Mouse (Mus musculus) liver, postnatal 0 days (tissue): ENCODE measurements around the gene Adh6b. TPM values are rescaled to one million over a fixed set of nuclear protein-coding genes. Genes with fewer than 3 reads are reported as not detected.

Experiments used
- ATAC-seq: fragments of 200-750 bp; cut with Nextera tagmentation; 2 replicates; pipeline ENCODE4 v1.8.0; 2017; ENCODE audit warnings: mild to moderate bottlenecking, moderate library complexity
- DNase-seq: peaks from one replicate; pipeline ENCODE4 v3.0.0-alpha.2; 2016
- H3K27ac ChIP-seq: fragments of 300-500 bp; sonication (generic); 2 replicates; pipeline ENCODE4 v1.5.1; 2014; ENCODE audit warnings: antibody characterized with exemption, moderate library complexity, mild to moderate bottlenecking, low read depth
- H3K27me3 ChIP-seq: fragments of 300-500 bp; sonication (generic); 2 replicates; pipeline ENCODE4 v1.6.1; 2014; ENCODE audit warnings: low read length, control low read depth, mixed read lengths; ENCODE audit not compliant: insufficient read depth
- H3K36me3 ChIP-seq: fragments of 300-500 bp; sonication (generic); replicated peaks from 2 replicates; pipeline ENCODE4 v1.6.1; 2014; ENCODE audit warnings: mild to moderate bottlenecking, control low read depth, low read length, moderate library complexity, mixed read lengths; ENCODE audit not compliant: insufficient read depth
- H3K4me1 ChIP-seq: fragments of 300-500 bp; sonication (generic); 2 replicates; pipeline ENCODE4 v1.6.1; 2014; ENCODE audit warnings: antibody characterized with exemption, mild to moderate bottlenecking, control low read depth; ENCODE audit not compliant: insufficient read depth
- H3K4me2 ChIP-seq: fragments of 300-500 bp; sonication (generic); 2 replicates; pipeline ENCODE4 v1.6.1; 2014; ENCODE audit warnings: low read depth, mild to moderate bottlenecking, low read length, moderate library complexity, mixed read lengths
- H3K4me3 ChIP-seq: fragments of 300-500 bp; sonication (generic); 2 replicates; pipeline ENCODE4 v1.5.1; 2014; ENCODE audit warnings: low read depth, low read length
- H3K9ac ChIP-seq: fragments of 300-500 bp; sonication (generic); replicated peaks from 2 replicates; pipeline ENCODE4 v1.6.1; 2014; ENCODE audit warnings: mild to moderate bottlenecking, moderate library complexity
- H3K9me3 ChIP-seq: fragments of 300-500 bp; sonication (generic); 2 replicates; pipeline ENCODE4 v1.6.1; 2016; ENCODE audit warnings: mild to moderate bottlenecking, control low read depth, low read length, mixed read lengths
- CTCF ChIP-seq: sonication (generic); IDR thresholded peaks from 2 replicates; pipeline ENCODE4 v1.5.1; 2016; ENCODE audit warnings: antibody characterized with exemption, low read depth
- EP300 ChIP-seq: IDR thresholded peaks from 2 replicates; pipeline ENCODE4 v1.6.1; 2016; ENCODE audit warnings: antibody characterized with exemption, low read depth, mild to moderate bottlenecking
- WGBS: fragments of 180-500 bp; shearing (Covaris S2); extraction: QIAGEN DNeasy Blood & Tissue Kit; methylation state at CpG from one replicate; pipeline ENCODE4 v1.1.7; 2014; ENCODE audit not compliant: insufficient replicate concordance; 5-methylcytosine and 5-hydroxymethylcytosine counted together
- polyA plus RNA-seq: library from polyadenylated mRNA; unstranded; fragments of >200 nt; fragmentation: Nextera tagmentation; extraction: Ambion mirVana; gene quantifications from 2 replicates; pipeline ENCODE4 v1.2.1, GENCODE M21; 2015

Adh6b gene
- 0.18 and 0.20 TPM in 2 replicates for polyA plus RNA-seq

DNA sequence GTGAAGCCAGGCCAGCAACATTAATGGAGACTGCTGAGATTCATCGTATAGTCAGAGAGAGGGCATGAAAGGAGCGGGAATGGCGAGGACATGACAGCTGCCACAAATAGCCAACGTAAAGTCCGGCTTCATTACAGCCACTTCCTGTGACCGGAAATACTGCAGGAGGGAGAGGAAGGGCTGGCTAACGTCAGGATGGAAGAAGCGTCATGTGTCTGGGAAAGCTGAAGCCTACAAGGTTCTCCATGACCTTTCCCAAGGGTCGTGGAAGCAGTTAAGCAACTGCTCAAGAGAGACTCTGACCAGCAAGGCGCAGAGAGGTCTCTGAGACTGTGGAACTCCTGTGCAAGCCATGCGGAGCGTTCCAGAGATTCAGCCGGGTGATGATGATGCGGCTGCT lies at the start of gene Adh6b:
TSS of gene Adh6b (plus strand) at position 305 of the 400 bp plus-strand sequence.
- H3K27ac ChIP-seq, result no peak within 1 kb of the TSS
- ATAC-seq (no peak), DNase-seq (no peak)
- no peak within 1 kb of the TSS for H3K4me3 ChIP-seq
- no peaks in the 10 kb centered on the region for H3K4me1 ChIP-seq
- H3K9ac ChIP-seq, result no peak within 1 kb of the TSS
- no peaks in the 10 kb centered on the region for H3K36me3 ChIP-seq
- no peaks in the 10 kb centered on the region for H3K27me3 ChIP-seq
- H3K9me3 ChIP-seq, result no peaks in the 10 kb centered on the region
- TF ChIP-seq EP300, result no peak
- no peak for TF ChIP-seq CTCF
- H3K4me2 ChIP-seq, result no peak within 1 kb of the TSS
- 56% methylated on average over 14 of the region's 14 CpGs for WGBS

DNA sequence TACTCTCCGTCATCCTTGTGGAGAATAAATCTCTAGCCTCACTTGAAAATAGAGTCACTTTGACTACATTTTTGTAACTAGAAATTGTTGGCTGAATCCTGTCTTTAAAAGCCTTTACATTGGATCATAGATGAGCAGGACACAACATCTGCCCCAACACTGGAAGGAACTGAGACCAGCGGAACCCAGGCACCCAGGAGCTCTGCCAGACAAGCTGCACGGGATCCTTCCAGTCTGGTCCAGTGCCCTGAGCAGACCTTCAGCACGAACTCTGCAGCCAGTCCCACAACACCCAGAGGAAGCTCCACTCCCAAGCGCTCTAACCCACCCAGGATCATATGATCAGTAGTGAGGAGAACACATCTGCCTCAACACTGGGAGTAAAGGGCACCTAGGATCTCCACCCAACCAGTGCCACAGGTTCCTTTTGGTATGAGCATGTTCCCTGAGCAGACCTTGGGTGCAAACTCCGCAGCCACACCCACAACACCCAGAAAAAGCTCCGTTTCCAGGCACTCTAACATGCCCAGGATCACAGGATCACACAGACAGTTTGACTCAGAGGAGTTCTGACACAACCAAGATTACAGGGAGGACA lies 48.2 kb upstream of the Adh6b start:
- H3K27me3 ChIP-seq, result no peaks in the 10 kb centered on the region
- H3K9ac ChIP-seq, result no peak overlapping the region
- DNase-seq (no peak), ATAC-seq (no peak)
- H3K36me3 ChIP-seq, result peaks cover 12% of the 10 kb centered on the region
- no peak overlapping the region for H3K4me2 ChIP-seq
- H3K4me1 ChIP-seq, result no peaks in the 10 kb centered on the region
- no peak overlapping the region for H3K4me3 ChIP-seq
- 76% methylated on average over 7 of the region's 7 CpGs for WGBS
- TF ChIP-seq CTCF (no peak), EP300 (no peak)
- H3K9me3 ChIP-seq, result peaks cover 11% of the 10 kb centered on the region; the same call in 1 of the 2 replicates
- H3K27ac ChIP-seq, result no peak overlapping the region

DNA sequence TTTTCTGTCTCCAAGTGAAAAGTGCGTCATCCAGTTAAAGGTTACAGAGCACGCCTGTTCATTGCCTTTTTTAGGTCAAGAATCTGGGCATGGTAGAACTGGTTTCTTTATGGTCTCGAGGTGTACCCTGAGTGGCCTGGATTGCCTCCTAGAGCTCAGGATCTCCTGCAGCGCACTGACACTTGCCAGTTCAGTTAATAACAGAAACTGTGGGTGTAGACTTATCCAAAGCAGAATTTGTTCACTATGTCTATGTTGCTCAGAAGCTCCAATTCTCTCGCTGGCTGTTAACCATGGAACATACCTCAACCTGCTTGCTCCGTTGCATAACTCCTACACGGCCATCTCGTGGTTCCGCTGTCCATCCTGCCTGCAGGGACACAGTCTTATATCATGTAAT lies 41.4 kb upstream of the Adh6b start:
- no peak overlapping the region for H3K9ac ChIP-seq
- 80% methylated on average over 9 of the region's 9 CpGs for WGBS
- ATAC-seq (no peak), DNase-seq (no peak)
- no peak overlapping the region for H3K27ac ChIP-seq
- H3K4me3 ChIP-seq, result no peak overlapping the region
- no peaks in the 10 kb centered on the region for H3K36me3 ChIP-seq
- H3K9me3 ChIP-seq, result peaks cover 13% of the 10 kb centered on the region; the same call in 1 of the 2 replicates
- no peak for TF ChIP-seq CTCF
- TF ChIP-seq EP300, result no peak
- H3K27me3 ChIP-seq, result no peaks in the 10 kb centered on the region
- H3K4me2 ChIP-seq, result no peak overlapping the region
- peaks cover 4% of the 10 kb centered on the region for H3K4me1 ChIP-seq

DNA sequence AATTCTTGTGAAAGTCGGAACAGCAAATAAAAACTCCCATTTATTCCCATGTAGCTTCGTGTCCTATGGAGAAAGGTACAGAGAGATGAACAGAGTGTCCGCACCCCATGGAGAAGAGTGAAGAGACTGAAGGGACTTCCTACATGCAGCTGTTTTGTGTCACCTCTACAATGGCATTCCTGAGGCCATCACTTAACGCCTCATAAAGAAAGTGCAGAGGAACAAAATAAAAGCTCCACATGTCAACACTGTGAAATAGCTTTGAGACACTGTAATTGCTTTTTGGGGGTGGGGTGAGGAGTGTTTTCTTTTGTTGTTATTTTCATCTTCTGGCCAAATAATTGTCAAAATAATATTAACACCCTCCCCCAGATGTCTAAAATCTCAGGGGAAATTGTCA lies 38.9 kb upstream of the Adh6b start:
- Histone ChIP-seq H3K4me3 (no peak overlapping the region), H3K36me3 (no peaks in the 10 kb centered on the region), H3K27ac (no peak overlapping the region), H3K27me3 (no peaks in the 10 kb centered on the region), H3K4me1 (peaks cover 10% of the 10 kb centered on the region), H3K9ac (no peak overlapping the region), H3K9me3 (peaks cover 9% of the 10 kb centered on the region; the same call in 1 of the 2 replicates), H3K4me2 (no peak overlapping the region)
- DNase-seq (no peak), ATAC-seq (no peak)
- 80% methylated on average over 4 of the region's 4 CpGs for WGBS
- no peak for TF ChIP-seq EP300
- TF ChIP-seq CTCF, result no peak

DNA sequence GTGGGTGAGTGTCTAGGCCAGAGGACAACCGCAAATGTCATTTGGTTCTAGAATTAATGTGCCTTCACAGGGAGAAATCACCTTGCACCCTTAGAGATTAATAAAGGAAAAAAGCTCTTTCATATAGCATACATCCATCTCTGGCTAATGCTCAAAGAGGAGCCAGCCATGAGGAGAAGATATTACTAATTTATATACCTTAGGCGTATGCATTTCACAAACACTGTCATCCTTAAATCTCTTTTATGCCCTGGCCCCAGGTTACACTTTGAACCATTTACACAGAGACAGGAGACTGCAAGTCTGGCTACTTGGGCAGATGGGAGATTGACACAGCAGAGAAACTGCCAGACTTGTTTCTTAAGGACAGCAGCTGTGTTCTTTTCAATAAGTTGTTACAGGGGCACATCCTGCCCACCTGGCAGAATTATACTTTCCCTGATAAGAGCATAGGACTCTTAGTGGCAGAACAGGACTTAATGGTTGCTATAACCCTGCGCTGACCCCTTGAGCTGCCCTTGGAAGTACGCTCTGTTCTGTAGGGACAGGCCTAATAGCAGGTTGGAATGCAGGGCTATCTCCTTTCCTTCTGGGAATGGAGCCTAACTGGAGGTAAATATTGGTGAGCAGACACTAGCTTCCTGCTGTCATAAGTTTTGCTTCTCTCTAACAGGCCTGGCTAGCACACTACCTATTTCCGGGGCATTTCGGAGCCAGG lies 37.6 kb upstream of the Adh6b start:
- H3K9ac ChIP-seq, result no peak overlapping the region
- no peaks in the 10 kb centered on the region for H3K36me3 ChIP-seq
- H3K27ac ChIP-seq, result peak overlapping the region; percentile 34; the same call in 1 of the 2 replicates
- H3K9me3 ChIP-seq, result no peaks in the 10 kb centered on the region
- no peak overlapping the region for H3K4me2 ChIP-seq
- H3K4me1 ChIP-seq, result peaks cover 12% of the 10 kb centered on the region
- no peak overlapping the region for H3K4me3 ChIP-seq
- TF ChIP-seq CTCF (no peak), EP300 (no peak)
- ATAC-seq (peak; percentile 38; the same call in 1 of the 2 replicates), DNase-seq (no peak)
- whole genome bisulfite sequencing, result 72% methylated on average over 6 of the region's 6 CpGs
- H3K27me3 ChIP-seq, result no peaks in the 10 kb centered on the region

DNA sequence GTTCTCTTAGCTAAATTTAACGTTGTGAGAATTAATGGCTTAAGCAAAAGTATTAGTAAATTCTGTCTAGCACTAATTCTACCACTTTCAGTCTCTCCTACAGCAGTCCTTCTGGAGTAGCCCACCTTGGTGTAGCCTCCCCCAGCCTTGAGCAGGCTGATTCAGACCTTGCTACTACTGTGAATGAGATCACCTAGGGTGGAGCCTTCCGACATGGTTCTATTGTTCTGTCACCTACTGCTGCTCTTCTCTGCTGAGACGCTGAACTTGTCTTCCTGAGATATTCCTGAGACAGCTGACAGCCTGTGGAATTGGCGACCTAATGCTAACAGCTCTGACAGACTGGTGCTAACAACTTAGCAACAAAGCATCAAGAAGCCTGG lies 37.1 kb upstream of the Adh6b start:
- Histone ChIP-seq H3K36me3 (no peaks in the 10 kb centered on the region), H3K27ac (no peak overlapping the region), H3K4me2 (no peak overlapping the region), H3K27me3 (no peaks in the 10 kb centered on the region), H3K9me3 (no peaks in the 10 kb centered on the region), H3K4me3 (no peak overlapping the region), H3K4me1 (peaks cover 12% of the 10 kb centered on the region), H3K9ac (no peak overlapping the region)
- ATAC-seq (no peak), DNase-seq (no peak)
- WGBS, result 53% methylated on average over 4 of the region's 4 CpGs
- TF ChIP-seq CTCF (no peak), EP300 (no peak)
